Mouse (Mus musculus): ENCODE measurements around the gene Abhd6. TPM values are rescaled to one million over a fixed set of nuclear protein-coding genes. Genes with fewer than 3 reads are reported as not detected.

The Abhd6 gene
- polyA plus RNA-seq (2015; fragmentation: Nextera tagmentation; extraction: Ambion mirVana): 8.1 and 8.5 TPM in 2 replicates

GRCm38 (mm10) chr14:8002432-8003092 is at the start of gene Abhd6:
Gene Abhd6 (plus strand): TSS chr14:8002902.
- peaks cover 44% of the 10 kb centered on the region for H3K27me3 ChIP-seq
- peaks cover 5% of the 10 kb centered on the region for H3K4me1 ChIP-seq (replicated peaks)
- H3K4me2 ChIP-seq: peak within 1 kb of the TSS; percentile 64
- no peak within 1 kb of the TSS for H3K27ac ChIP-seq (replicated peaks)
- peak within 1 kb of the TSS; percentile 51 for H3K4me3 ChIP-seq (replicated peaks)
- H3K9me3 ChIP-seq (replicated peaks): no peaks in the 10 kb centered on the region
- peak; percentile 65 for ATAC-seq (ENCODE audit: insufficient read depth)
- H3K9ac ChIP-seq: peak within 1 kb of the TSS; percentile 27; the same call in 1 of the 2 replicates
- WGBS (ENCODE audit: insufficient replicate concordance): 2% methylated on average over 38 of the region's 38 CpGs
- H3K36me3 ChIP-seq (replicated peaks): no peaks in the 10 kb centered on the region

GRCm38 (mm10) chr14:7954071-7954471 is 48.6 kb upstream of the Abhd6 start:
- H3K4me1 ChIP-seq (replicated peaks): peaks cover 4% of the 10 kb centered on the region; the same call in 1 of the 2 replicates
- H3K27ac ChIP-seq (replicated peaks): no peak overlapping the region
- ATAC-seq (ENCODE audit: insufficient read depth): no peak
- 51% methylated on average over 6 of the region's 6 CpGs for WGBS (ENCODE audit: insufficient replicate concordance)
- peaks cover 10% of the 10 kb centered on the region for H3K36me3 ChIP-seq (replicated peaks)
- H3K27me3 ChIP-seq: no peaks in the 10 kb centered on the region
- H3K4me3 ChIP-seq (replicated peaks): no peak overlapping the region
- no peak overlapping the region for H3K4me2 ChIP-seq
- no peak overlapping the region for H3K9ac ChIP-seq
- H3K9me3 ChIP-seq (replicated peaks): no peaks in the 10 kb centered on the region

- H3K4me3 ChIP-seq (replicated peaks): no peak overlapping the region
- H3K4me1 ChIP-seq (replicated peaks): peaks cover 4% of the 10 kb centered on the region; the same call in 1 of the 2 replicates
- ATAC-seq (ENCODE audit: insufficient read depth): no peak
- H3K9me3 ChIP-seq (replicated peaks): no peaks in the 10 kb centered on the region
- H3K27me3 ChIP-seq: no peaks in the 10 kb centered on the region
- no peak overlapping the region for H3K9ac ChIP-seq
- H3K36me3 ChIP-seq (replicated peaks): no peaks in the 10 kb centered on the region; the same call in 1 of the 2 replicates
- WGBS (ENCODE audit: insufficient replicate concordance): 73% methylated on average over 10 of the region's 10 CpGs
- no peak overlapping the region for H3K27ac ChIP-seq (replicated peaks)
- H3K4me2 ChIP-seq: no peak overlapping the region
These were observed 46.3 kb upstream of the Abhd6 start for GRCm38 (mm10) chr14:7956427-7956826.

- Histone ChIP-seq H3K9ac (no peak within 1 kb of the TSS), H3K36me3 (replicated peaks) (no peaks in the 10 kb centered on the region), H3K4me1 (replicated peaks) (peaks cover 4% of the 10 kb centered on the region; the same call in 1 of the 2 replicates), H3K4me3 (replicated peaks) (no peak within 1 kb of the TSS), H3K9me3 (replicated peaks) (no peaks in the 10 kb centered on the region), H3K4me2 (no peak within 1 kb of the TSS), H3K27me3 (no peaks in the 10 kb centered on the region), H3K27ac (replicated peaks) (no peak within 1 kb of the TSS)
- 59% methylated on average over 9 of the region's 9 CpGs for WGBS (ENCODE audit: insufficient replicate concordance)
- ATAC-seq (ENCODE audit: insufficient read depth): no peak
These were observed 45.7 kb upstream of the Abhd6 start, which contains the start of gene Gm45521 for GRCm38 (mm10) chr14:7957049-7957448. Gene Gm45521 (plus strand): TSS chr14:7957288.

- Histone ChIP-seq H3K27me3 (no peaks in the 10 kb centered on the region), H3K4me2 (no peak overlapping the region), H3K27ac (replicated peaks) (no peak overlapping the region), H3K36me3 (replicated peaks) (no peaks in the 10 kb centered on the region), H3K9ac (no peak overlapping the region), H3K4me3 (replicated peaks) (no peak overlapping the region), H3K9me3 (replicated peaks) (no peaks in the 10 kb centered on the region), H3K4me1 (replicated peaks) (no peaks in the 10 kb centered on the region)
- WGBS (ENCODE audit: insufficient replicate concordance): 57% methylated on average over 11 of the region's 11 CpGs
- no peak for ATAC-seq (ENCODE audit: insufficient read depth)
These were observed 42.1 kb upstream of the Abhd6 start for GRCm38 (mm10) chr14:7960616-7961015.

GRCm38 (mm10) chr14:7961714-7962113 is 41.0 kb upstream of the Abhd6 start:
- Histone ChIP-seq H3K27me3 (no peaks in the 10 kb centered on the region), H3K4me2 (no peak overlapping the region), H3K4me1 (replicated peaks) (no peaks in the 10 kb centered on the region), H3K4me3 (replicated peaks) (no peak overlapping the region), H3K9ac (no peak overlapping the region), H3K27ac (replicated peaks) (no peak overlapping the region), H3K9me3 (replicated peaks) (no peaks in the 10 kb centered on the region), H3K36me3 (replicated peaks) (no peaks in the 10 kb centered on the region)
- ATAC-seq (ENCODE audit: insufficient read depth): no peak
- WGBS (ENCODE audit: insufficient replicate concordance): 57% methylated on average over 5 of the region's 5 CpGs

- no peak overlapping the region for H3K4me3 ChIP-seq (replicated peaks)
- no peak overlapping the region for H3K9ac ChIP-seq
- H3K4me2 ChIP-seq: no peak overlapping the region
- no peaks in the 10 kb centered on the region for H3K9me3 ChIP-seq (replicated peaks)
- H3K36me3 ChIP-seq (replicated peaks): no peaks in the 10 kb centered on the region
- no peaks in the 10 kb centered on the region for H3K4me1 ChIP-seq (replicated peaks)
- WGBS (ENCODE audit: insufficient replicate concordance): 73% methylated on average over 2 of the region's 2 CpGs
- ATAC-seq (ENCODE audit: insufficient read depth): no peak
- no peaks in the 10 kb centered on the region for H3K27me3 ChIP-seq
- H3K27ac ChIP-seq (replicated peaks): no peak overlapping the region
These were observed 40.1 kb upstream of the Abhd6 start for GRCm38 (mm10) chr14:7962626-7963025.

GRCm38 (mm10) chr14:7963160-7963559 is 39.5 kb upstream of the Abhd6 start:
- Histone ChIP-seq H3K27me3 (no peaks in the 10 kb centered on the region), H3K4me1 (replicated peaks) (no peaks in the 10 kb centered on the region), H3K9me3 (replicated peaks) (no peaks in the 10 kb centered on the region), H3K9ac (no peak overlapping the region), H3K4me3 (replicated peaks) (no peak overlapping the region), H3K27ac (replicated peaks) (no peak overlapping the region), H3K4me2 (no peak overlapping the region), H3K36me3 (replicated peaks) (no peaks in the 10 kb centered on the region)
- ATAC-seq (ENCODE audit: insufficient read depth): no peak
- 45% methylated on average over 7 of the region's 7 CpGs for whole genome bisulfite sequencing (ENCODE audit: insufficient replicate concordance)

- no peak overlapping the region for H3K9ac ChIP-seq
- H3K36me3 ChIP-seq (replicated peaks): no peaks in the 10 kb centered on the region
- no peaks in the 10 kb centered on the region for H3K9me3 ChIP-seq (replicated peaks)
- H3K27ac ChIP-seq (replicated peaks): no peak overlapping the region
- H3K4me3 ChIP-seq (replicated peaks): no peak overlapping the region
- H3K4me1 ChIP-seq (replicated peaks): no peaks in the 10 kb centered on the region
- no peaks in the 10 kb centered on the region for H3K27me3 ChIP-seq
- no peak overlapping the region for H3K4me2 ChIP-seq
- 45% methylated on average over 11 of the region's 11 CpGs for WGBS (ENCODE audit: insufficient replicate concordance)
- no peak for ATAC-seq (ENCODE audit: insufficient read depth)
These were observed 38.3 kb upstream of the Abhd6 start for GRCm38 (mm10) chr14:7964219-7964889.

GRCm38 (mm10) chr14:7971889-7972493 is 30.7 kb upstream of the Abhd6 start:
- Histone ChIP-seq H3K9ac (no peak overlapping the region), H3K36me3 (replicated peaks) (no peaks in the 10 kb centered on the region), H3K4me1 (replicated peaks) (no peaks in the 10 kb centered on the region), H3K27ac (replicated peaks) (no peak overlapping the region), H3K9me3 (replicated peaks) (no peaks in the 10 kb centered on the region), H3K4me3 (replicated peaks) (no peak overlapping the region), H3K27me3 (no peaks in the 10 kb centered on the region), H3K4me2 (no peak overlapping the region)
- no peak for ATAC-seq (ENCODE audit: insufficient read depth)
- WGBS (ENCODE audit: insufficient replicate concordance): 45% methylated on average over 10 of the region's 10 CpGs

GRCm38 (mm10) chr14:7974643-7975042 is 28.1 kb upstream of the Abhd6 start:
- H3K9me3 ChIP-seq (replicated peaks): no peaks in the 10 kb centered on the region
- 64% methylated on average over 1 of the region's 1 CpGs for WGBS (ENCODE audit: insufficient replicate concordance)
- H3K4me3 ChIP-seq (replicated peaks): no peak overlapping the region
- H3K36me3 ChIP-seq (replicated peaks): no peaks in the 10 kb centered on the region
- no peak overlapping the region for H3K27ac ChIP-seq (replicated peaks)
- no peaks in the 10 kb centered on the region for H3K27me3 ChIP-seq
- H3K4me1 ChIP-seq (replicated peaks): no peaks in the 10 kb centered on the region
- no peak for ATAC-seq (ENCODE audit: insufficient read depth)
- no peak overlapping the region for H3K4me2 ChIP-seq
- no peak overlapping the region for H3K9ac ChIP-seq
